ENCODE assay signal across 16 mouse cellular contexts in genomic region chr13:100600317-100600716, GRCm38 (mm10). TPM values are rescaled to one million over a fixed set of nuclear protein-coding genes. Genes with fewer than 3 reads are reported as not detected.
DNase-seq lines count a peak whose midpoint lies in the region; ATAC-seq and TF ChIP-seq lines count a peak whose summit lies in the region.
"Had no signal": no experiment of that assay in that cellular context is flagged by ENCODE, and none has a peak within 500 bp of the region (broad histone marks: within the 10 kb centered on the region; RNA-seq: fewer than 3 reads in every experiment).

No protein-coding gene starts in this region.

- DNase-seq in gastrocnemius, adult 2 months, result no peak
- DNase-seq in gastrocnemius, postnatal 10 days, result no peak
- no peak for DNase-seq in layer of hippocampus, adult 2 months (ENCODE audit: low spot score in 2 of 2)
- DNase-seq in layer of hippocampus, adult 8-10 months (ENCODE audit: low spot score in 2 of 2), result no peak
- DNase-seq in 416B (ENCODE audit: low read depth), result peak; percentile 21
- no peak for DNase-seq in B cell, adult 2 months
- no peak for DNase-seq in midbrain, embryonic 14.5 days
- DNase-seq: cerebellum, adult 11-12 months; kidney, postnatal 25 days; layer of hippocampus, postnatal 36 days; thymus, postnatal 25 days had no signal

- WGBS in liver, embryonic 12.5 days (ENCODE audit: insufficient replicate concordance), result 49% methylated on average over 12 of the region's 12 CpGs
- 79% methylated on average over 12 of the region's 12 CpGs for WGBS in midbrain, embryonic 14.5 days

- H3K4me1 ChIP-seq in liver, embryonic 12.5 days, result peaks cover 17% of the 10 kb centered on the region
- H3K4me1 ChIP-seq in midbrain, embryonic 14.5 days (ENCODE audit: control insufficient read depth, insufficient read depth, low read length), result no peaks in the 10 kb centered on the region
- H3K4me1 ChIP-seq: embryonic facial prominence, embryonic 12.5 days; forebrain, embryonic 12.5 days had no signal

- H3K9me3 ChIP-seq in liver, embryonic 12.5 days (replicated peaks), result no peaks in the 10 kb centered on the region
- no peaks in the 10 kb centered on the region for H3K9me3 ChIP-seq in midbrain, embryonic 14.5 days (ENCODE audit: control insufficient read depth, low read length)
- H3K9me3 ChIP-seq: embryonic facial prominence, embryonic 12.5 days; forebrain, embryonic 12.5 days had no signal

- intact Hi-C loops in gastrocnemius, adult 2 months (cut with DNase I), result no loop called here

- peak overlapping the region; percentile 27 for H3K4me3 ChIP-seq in gastrocnemius, adult 2 months
- H3K4me3 ChIP-seq in layer of hippocampus, adult 2 months, result no peak overlapping the region
- H3K4me3 ChIP-seq in liver, embryonic 12.5 days, result peak overlapping the region; percentile 40
- no peak overlapping the region for H3K4me3 ChIP-seq in midbrain, embryonic 14.5 days (replicated peaks; ENCODE audit: low read depth, low read length)
- H3K4me3 ChIP-seq: embryonic facial prominence, embryonic 12.5 days; forebrain, embryonic 12.5 days had no signal

- H3K27me3 ChIP-seq in liver, embryonic 12.5 days (replicated peaks), result no peaks in the 10 kb centered on the region
- no peaks in the 10 kb centered on the region for H3K27me3 ChIP-seq in midbrain, embryonic 14.5 days (ENCODE audit: control insufficient read depth, insufficient read depth, low read length)
- H3K27me3 ChIP-seq: embryonic facial prominence, embryonic 12.5 days; forebrain, embryonic 12.5 days had no signal

- peak overlapping the region; percentile 49 for H3K9ac ChIP-seq in liver, embryonic 12.5 days
- H3K9ac ChIP-seq in midbrain, embryonic 14.5 days (replicated peaks; ENCODE audit: low read length), result no peak overlapping the region
- H3K9ac ChIP-seq: embryonic facial prominence, embryonic 12.5 days; forebrain, embryonic 12.5 days; hindbrain, embryonic 14.5 days had no signal

- ATAC-seq in liver, embryonic 12.5 days, result no peak
- ATAC-seq in midbrain, embryonic 14.5 days (ENCODE audit: low FRiP score, low TSS enrichment), result no peak
- ATAC-seq: midbrain, embryonic 16.5 days had no signal

- H3K27ac ChIP-seq in gastrocnemius, adult 2 months, result peak overlapping the region; percentile 31; the same call in 1 of the 2 replicates
- H3K27ac ChIP-seq in layer of hippocampus, adult 2 months, result 0 out of 2 replicates have a peak overlapping the region, but pooled peaks have one; percentile 28
- H3K27ac ChIP-seq in liver, embryonic 12.5 days, result peak overlapping the region; percentile 54; the same call in 1 of the 2 replicates
- no peak overlapping the region for H3K27ac ChIP-seq in midbrain, embryonic 14.5 days (replicated peaks; ENCODE audit: low read depth, low read length)
- H3K27ac ChIP-seq: embryonic facial prominence, embryonic 12.5 days; forebrain, embryonic 12.5 days; hindbrain, embryonic 14.5 days had no signal

- peak overlapping the region; percentile 62 for H3K4me2 ChIP-seq in liver, embryonic 12.5 days
- H3K4me2 ChIP-seq in midbrain, embryonic 14.5 days (ENCODE audit: low read length), result no peak overlapping the region
- H3K4me2 ChIP-seq: embryonic facial prominence, embryonic 12.5 days; forebrain, embryonic 12.5 days; hindbrain, embryonic 14.5 days had no signal

- no peak for TF ChIP-seq CTCF in gastrocnemius, adult 2 months (IDR thresholded peaks at IDR 0.05)
- no peak for TF ChIP-seq CTCF in layer of hippocampus, adult 2 months (conservative IDR thresholded peaks at IDR 0.05)

- no peaks in the 10 kb centered on the region for H3K36me3 ChIP-seq in liver, embryonic 12.5 days
- H3K36me3 ChIP-seq in midbrain, embryonic 14.5 days (ENCODE audit: control insufficient read depth, insufficient read depth, low read length), result no peaks in the 10 kb centered on the region
- H3K36me3 ChIP-seq: embryonic facial prominence, embryonic 12.5 days; forebrain, embryonic 12.5 days had no signal

RNA-seq across cellular contexts. Expression of gene Marveld2, which starts 16.5 kb away (rescaled TPM):
- under 1 TPM; 0.51 to 0.64 TPM for total RNA-seq in gastrocnemius, adult 2 months (2021)
- total RNA-seq in gastrocnemius, postnatal 10 days (2021), result 1 to 10 TPM; 1.2 TPM
- total RNA-seq in layer of hippocampus, adult 2 months (2021), result 1 to 10 TPM; 1.3 to 1.6 TPM
- 1 to 10 TPM; 1.5 to 2.3 (median 1.5) TPM for total RNA-seq in layer of hippocampus, adult 8-10 months (2022)
- 6.2 and 7.1 TPM in 2 replicates for polyA plus RNA-seq in liver, embryonic 12.5 days (2016; fragmentation: Nextera tagmentation; extraction: Ambion mirVana)
- 1.9 and 2.7 TPM in 2 replicates for polyA plus RNA-seq in midbrain, embryonic 14.5 days (2014; fragmentation: Nextera tagmentation; extraction: Ambion mirVana)

RNA-seq across cellular contexts. Expression of gene Ocln, which starts 47.8 kb away (rescaled TPM):
- under 1 TPM in 1 of 2 experiments, not detected in 1; 0.15 TPM for total RNA-seq in gastrocnemius, adult 2 months (2021)
- total RNA-seq in gastrocnemius, postnatal 10 days (2021), result under 1 TPM; 0.54 to 0.78 TPM
- 10 to 100 TPM; 10.6 to 13.0 TPM for total RNA-seq in layer of hippocampus, adult 2 months (2021)
- 10 to 100 TPM in 3 of 4 experiments, 1 to 10 TPM in 1; 10.0 to 14.1 (median 11.3) TPM for total RNA-seq in layer of hippocampus, adult 8-10 months (2022)
- polyA plus RNA-seq in liver, embryonic 12.5 days (2016; fragmentation: Nextera tagmentation; extraction: Ambion mirVana), result 6.7 and 6.9 TPM in 2 replicates
- 4.3 and 7.4 TPM in 2 replicates for polyA plus RNA-seq in midbrain, embryonic 14.5 days (2014; fragmentation: Nextera tagmentation; extraction: Ambion mirVana)

RNA-seq across cellular contexts. Expression of gene Ak6, which starts 50.5 kb away (rescaled TPM):
- 10 to 100 TPM; 67.2 to 80.7 TPM for total RNA-seq in gastrocnemius, adult 2 months (2021)
- 10 to 100 TPM; 66.7 to 71.5 TPM for total RNA-seq in gastrocnemius, postnatal 10 days (2021)
- total RNA-seq in layer of hippocampus, adult 2 months (2021), result 10 to 100 TPM; 90.7 to 91.6 TPM
- total RNA-seq in layer of hippocampus, adult 8-10 months (2022), result 10 to 100 TPM; 84.4 to 91.1 (median 87.4) TPM
- polyA plus RNA-seq in liver, embryonic 12.5 days (2016; fragmentation: Nextera tagmentation; extraction: Ambion mirVana), result 216 and 222 TPM in 2 replicates
- polyA plus RNA-seq in midbrain, embryonic 14.5 days (2014; fragmentation: Nextera tagmentation; extraction: Ambion mirVana), result 344 and 368 TPM in 2 replicates

RNA-seq across cellular contexts. Expression of gene Rad17, which starts 50.5 kb away (rescaled TPM):
- total RNA-seq in gastrocnemius, adult 2 months (2021), result 10 to 100 TPM; 11.4 to 13.7 TPM
- total RNA-seq in gastrocnemius, postnatal 10 days (2021), result 10 to 100 TPM; 11.0 to 11.7 TPM
- 10 to 100 TPM; 13.5 to 15.6 TPM for total RNA-seq in layer of hippocampus, adult 2 months (2021)
- total RNA-seq in layer of hippocampus, adult 8-10 months (2022), result 10 to 100 TPM; 15.4 to 18.9 (median 15.7) TPM
- 20.0 and 20.3 TPM in 2 replicates for polyA plus RNA-seq in liver, embryonic 12.5 days (2016; fragmentation: Nextera tagmentation; extraction: Ambion mirVana)
- polyA plus RNA-seq in midbrain, embryonic 14.5 days (2014; fragmentation: Nextera tagmentation; extraction: Ambion mirVana), result 17.8 and 20.6 TPM in 2 replicates

RNA-seq across cellular contexts. Expression of gene Taf9, which starts 51.1 kb away (rescaled TPM):
- 1 to 10 TPM in 1 of 2 experiments, under 1 TPM in 1; 0.56 to 7.4 TPM for total RNA-seq in gastrocnemius, adult 2 months (2021)
- total RNA-seq in gastrocnemius, postnatal 10 days (2021), result 10 to 100 TPM; 10.8 to 12.9 TPM
- 10 to 100 TPM; 14.4 to 20.7 TPM for total RNA-seq in layer of hippocampus, adult 2 months (2021)
- 10 to 100 TPM; 16.1 to 27.4 (median 22.3) TPM for total RNA-seq in layer of hippocampus, adult 8-10 months (2022)
- polyA plus RNA-seq in liver, embryonic 12.5 days (2016; fragmentation: Nextera tagmentation; extraction: Ambion mirVana), result 17.8 and 17.9 TPM in 2 replicates
- 30.9 and 31.3 TPM in 2 replicates for polyA plus RNA-seq in midbrain, embryonic 14.5 days (2014; fragmentation: Nextera tagmentation; extraction: Ambion mirVana)

Comparison
In these comparisons a context has a peak if more than half of its experiments do, and no peak if none do; other contexts are left out.
1. H3K4me3 ChIP-seq: peak in gastrocnemius, adult 2 months (single experiment) and liver, embryonic 12.5 days (single experiment); none in layer of hippocampus, adult 2 months (single experiment) and midbrain, embryonic 14.5 days (single experiment).
2. RNA of gene Ocln, which starts 47.8 kb away (total RNA-seq): 10.6 to 13.0 TPM in layer of hippocampus, adult 2 months and 10.0 to 14.1 TPM in layer of hippocampus, adult 8-10 months; 0.54 to 0.78 TPM in gastrocnemius, postnatal 10 days and 0.15 TPM in gastrocnemius, adult 2 months; every median in the first group is over 4 times any median in the second.